Mouse (Mus musculus): ENCODE data around the gene Rilp. TPM values are rescaled to one million over a fixed set of nuclear protein-coding genes. Genes with fewer than 3 reads are reported as not detected.

Rilp gene
- not detected for total RNA-seq (2023)

DNA sequence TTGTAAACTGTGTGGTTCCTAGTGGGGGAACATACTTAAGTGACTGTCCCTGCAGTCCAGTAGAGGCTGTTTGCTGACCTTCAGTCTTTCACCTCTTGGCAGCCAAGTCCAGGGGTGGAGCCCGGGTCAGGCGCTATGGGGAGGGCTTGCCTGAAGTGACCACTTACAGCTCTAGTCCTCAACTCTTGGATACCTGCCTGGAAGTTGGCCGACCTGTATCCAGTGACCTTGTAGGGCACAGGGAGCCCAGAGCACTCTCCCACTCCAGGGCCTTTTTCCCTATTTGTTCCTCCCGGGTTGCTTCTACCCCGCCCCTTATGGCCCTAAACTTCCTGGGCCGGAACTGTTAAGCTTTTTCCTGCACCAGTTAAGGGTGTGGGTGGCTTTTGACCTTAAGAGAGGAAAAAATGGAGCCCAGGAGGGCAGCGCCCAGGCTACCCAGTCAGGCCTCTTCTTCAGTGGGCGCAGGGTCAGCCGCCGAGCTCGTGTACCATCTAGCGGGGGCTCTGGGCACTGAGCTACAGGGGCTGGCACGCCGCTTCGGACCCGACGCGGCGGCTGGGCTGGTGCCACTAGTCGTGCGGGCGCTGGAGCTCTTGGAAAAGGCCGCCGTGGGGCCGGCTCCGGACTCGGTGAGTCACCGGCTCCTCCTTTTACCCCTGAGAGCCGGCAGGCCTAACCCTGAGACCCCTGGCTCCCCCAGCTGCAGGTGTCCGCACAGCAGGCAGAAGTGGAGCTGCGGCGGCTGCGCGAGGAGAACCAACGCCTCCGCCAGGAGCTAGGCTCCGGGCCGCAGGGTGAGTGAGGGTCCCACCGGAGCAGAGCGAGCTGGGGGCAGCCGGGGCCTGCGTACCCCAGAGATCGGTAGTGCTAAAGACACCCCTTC, at the start of gene Rilp:
Rilp (plus strand) TSS at position 354 of the 886 bp plus-strand sequence.

DNA sequence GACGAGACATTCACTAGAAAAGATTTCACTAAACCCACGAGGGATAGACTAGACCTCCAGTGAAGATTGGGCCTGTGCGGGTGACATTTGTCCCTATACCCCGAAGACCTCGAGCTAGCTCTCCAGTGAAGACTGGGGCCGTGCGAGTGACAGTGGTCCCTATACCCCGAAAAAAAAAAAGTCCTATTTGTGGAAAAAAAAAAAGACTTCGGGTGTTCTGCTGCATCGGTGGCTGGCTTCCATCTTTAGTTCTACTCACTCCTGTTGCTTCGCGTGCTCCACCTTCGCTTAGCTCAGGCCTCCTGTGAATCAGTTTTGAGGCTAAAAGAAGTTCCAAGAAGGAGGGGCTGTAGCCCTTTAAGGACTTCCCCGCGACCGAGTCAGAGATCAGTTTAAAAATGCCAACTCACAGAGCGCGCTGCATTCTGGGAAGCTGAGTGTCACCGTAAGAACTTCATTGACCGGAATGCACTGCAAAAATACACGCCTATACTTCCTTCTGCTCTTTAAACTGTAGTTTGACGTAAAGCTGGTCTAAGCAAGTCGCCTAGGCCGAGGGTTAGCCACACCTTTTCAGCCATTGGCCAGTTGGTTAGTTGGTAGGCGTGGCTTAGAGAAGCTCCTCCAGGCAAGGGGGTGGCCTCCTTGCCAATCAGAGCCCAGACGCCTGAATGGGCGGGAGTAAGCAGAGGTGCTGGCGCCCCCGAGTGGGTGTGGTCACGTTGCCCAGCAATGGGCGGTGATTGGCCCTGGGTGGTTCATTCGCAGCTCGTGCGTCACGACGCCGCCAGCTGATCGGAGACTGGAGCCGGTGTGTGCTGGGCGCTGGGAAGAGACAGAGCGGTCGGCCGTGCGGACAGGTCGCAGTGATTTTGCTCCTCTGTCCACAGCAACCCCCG, 48.8 kb upstream of the Rilp start, which contains the start of gene Tlcd2:
Tlcd2 (plus strand) TSS at position 872 of the 899 bp plus-strand sequence.

DNA sequence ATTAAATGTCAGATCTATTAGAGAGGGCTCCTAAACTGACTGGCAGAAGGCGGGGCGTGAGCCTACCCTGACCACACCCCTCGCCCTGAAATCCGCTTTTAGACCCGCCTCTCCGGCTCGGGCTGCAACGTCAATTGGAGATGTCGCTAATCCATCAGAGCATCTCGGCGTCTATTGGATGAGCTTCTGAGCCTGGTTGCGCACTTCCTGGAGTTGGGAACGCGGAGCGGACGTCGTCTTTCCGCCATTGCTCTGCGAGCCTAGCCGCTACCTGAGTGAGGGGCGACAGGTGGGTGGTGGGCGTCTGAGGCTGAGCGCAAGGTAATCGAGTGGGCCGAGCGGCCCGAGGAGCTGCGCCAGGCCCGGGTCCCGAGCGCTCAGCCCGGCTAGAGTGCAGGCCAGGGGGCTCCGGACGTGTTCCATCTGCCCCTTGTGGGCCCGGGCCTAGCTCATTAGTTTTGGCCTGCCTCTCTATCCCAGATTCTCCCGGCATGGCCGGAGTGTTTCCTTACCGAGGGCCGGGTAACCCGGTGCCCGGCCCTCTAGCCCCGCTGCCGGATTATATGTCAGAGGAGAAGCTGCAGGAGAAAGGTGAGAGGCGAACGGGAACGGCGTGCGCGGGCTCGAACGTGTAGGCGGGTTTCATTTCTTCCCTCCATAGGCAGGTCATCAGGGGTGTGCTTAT, 23.2 kb upstream of the Rilp start, which contains the start of gene Prpf8:
Prpf8 (plus strand) TSS at position 216 of the 685 bp plus-strand sequence.

DNA sequence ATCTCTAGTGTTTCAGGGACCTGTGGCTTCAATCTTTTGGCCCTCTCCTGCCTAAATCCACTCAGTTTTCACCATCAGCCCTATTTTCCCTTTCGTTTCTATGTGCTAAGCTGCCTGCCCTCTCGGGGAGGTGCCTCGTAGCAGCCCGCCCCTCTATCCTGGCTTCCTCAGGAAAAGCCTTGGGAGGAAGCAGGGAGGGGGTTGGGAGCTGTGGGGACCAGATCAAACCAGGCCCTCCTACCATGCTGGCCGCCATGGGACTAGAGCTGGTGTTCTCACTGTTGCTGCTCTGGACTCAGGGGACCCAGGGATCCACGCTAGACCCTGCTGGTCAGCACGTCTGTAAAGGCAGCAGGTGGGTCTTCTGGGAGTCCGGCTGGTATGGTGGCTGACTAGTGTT, 3.4 kb downstream of the Rilp start, which contains the start of gene Scarf1:
Scarf1 (plus strand) TSS at position 205 of the 400 bp plus-strand sequence.

DNA sequence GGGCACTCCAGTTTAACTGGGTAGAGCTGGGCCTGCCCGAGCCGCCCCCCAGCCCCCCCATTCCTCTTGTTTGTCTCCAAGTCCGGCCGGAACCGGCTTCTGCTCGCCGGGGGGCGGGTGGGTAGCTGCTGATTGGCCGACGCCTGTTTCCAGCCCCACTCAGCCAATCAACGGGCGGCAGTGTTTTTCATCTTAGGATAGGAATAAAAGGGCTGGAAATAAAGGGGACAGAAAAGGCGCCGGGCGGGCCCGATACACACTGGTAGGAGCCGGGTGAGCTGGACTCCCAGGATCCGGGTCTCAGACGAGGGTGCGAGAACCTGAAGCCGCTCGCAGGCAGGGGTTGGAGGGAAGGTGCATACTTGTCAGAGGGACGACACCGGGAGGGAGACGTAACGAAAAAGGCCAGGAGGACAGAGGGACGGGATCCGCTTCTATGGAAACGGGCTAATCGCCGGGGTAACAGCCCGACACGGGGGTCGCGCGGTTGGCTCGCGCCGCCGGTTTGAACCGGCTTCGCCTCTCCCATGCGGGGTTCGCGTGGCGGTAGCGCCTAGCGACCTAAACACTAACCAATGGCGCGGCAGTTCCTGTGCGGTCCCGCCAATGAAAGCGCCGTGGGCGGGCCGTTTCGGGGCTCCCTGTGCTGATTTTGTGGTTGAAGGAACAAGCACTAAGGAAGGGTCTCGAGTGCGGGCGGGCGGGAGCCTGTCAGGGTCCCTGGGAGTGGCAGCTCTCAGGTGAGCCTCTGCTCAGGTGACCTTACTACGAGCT, 21.8 kb downstream of the Rilp start, which contains the start of gene Slc43a2:
Slc43a2 (plus strand) TSS at position 226 of the 774 bp plus-strand sequence.

Other genes starting within 250 kb of the Rilp start
- gene Rpa1, start 161.8 kb upstream of the Rilp start, total RNA-seq (2023) = 193 TPM
- 15.9 TPM for gene Smyd4, start 161.7 kb upstream of the Rilp start, total RNA-seq (2023)
- not detected for gene Serpinf1, start 87.4 kb upstream of the Rilp start, total RNA-seq (2023)
- gene Serpinf2, start 70.5 kb upstream of the Rilp start, total RNA-seq (2023) = not detected
- gene Wdr81, start 55.4 kb upstream of the Rilp start, total RNA-seq (2023) = 24.4 TPM
- gene Tlcd2, start 48.4 kb upstream of the Rilp start, total RNA-seq (2023) = 1.8 TPM
- 201 TPM for gene Prpf8, start 23.3 kb upstream of the Rilp start, total RNA-seq (2023)
- 0.21 TPM for gene Scarf1, start 3.4 kb downstream of the Rilp start, total RNA-seq (2023)
- 61.9 TPM for gene Slc43a2, start 21.6 kb downstream of the Rilp start, total RNA-seq (2023)
- gene Pitpna, start 78.0 kb downstream of the Rilp start, total RNA-seq (2023) = 205 TPM
- 105 TPM for gene Inpp5k, start 120.9 kb downstream of the Rilp start, total RNA-seq (2023)
- gene Myo1c, start 140.4 kb downstream of the Rilp start, total RNA-seq (2023) = 16.5 TPM
- gene Crk, start 169.2 kb downstream of the Rilp start, total RNA-seq (2023) = 53.1 TPM
- gene Ywhae, start 222.8 kb downstream of the Rilp start, total RNA-seq (2023) = 167 TPM

All from CD4-positive naive resting alpha-beta T cell, adult 57 days (primary cell).